25 mouse cellular contexts compared by ENCODE assay signal in the genomic region with DNA sequence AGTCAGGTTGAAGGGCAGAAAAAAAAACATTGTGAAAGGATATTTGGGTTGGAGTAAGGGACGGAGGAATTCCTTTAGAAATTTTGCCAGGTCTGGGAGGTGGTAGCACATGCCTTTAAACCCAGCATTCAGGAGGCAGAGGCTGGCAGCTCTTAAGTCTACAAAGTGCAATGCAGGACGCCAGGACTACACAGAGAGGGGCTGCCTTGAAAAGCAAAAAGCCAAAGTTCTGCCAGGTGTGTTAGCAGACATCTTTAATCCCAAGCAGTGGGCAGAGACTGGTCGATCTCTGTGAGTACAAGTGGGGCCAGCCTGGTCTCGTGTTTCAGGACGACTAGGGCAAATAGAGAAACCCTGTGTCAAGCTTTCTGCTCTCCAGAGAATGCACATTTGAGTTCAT. TPM values are rescaled to one million over a fixed set of nuclear protein-coding genes. Genes with fewer than 3 reads are reported as not detected.
"Had no signal": no experiment of that assay in that cellular context is flagged by ENCODE, and none has a peak within 500 bp of the region (broad histone marks: within the 10 kb centered on the region; RNA-seq: fewer than 3 reads in every experiment).

No protein-coding gene starts in this region.

- H3K9ac ChIP-seq: kidney, embryonic 15.5 days; limb, embryonic 12.5 days; liver, embryonic 12.5 days; liver, embryonic 15.5 days; neural tube, embryonic 13.5 days; stomach, embryonic 15.5 days had no signal

- H3K4me2 ChIP-seq: kidney, embryonic 15.5 days; limb, embryonic 12.5 days; liver, embryonic 12.5 days; liver, embryonic 15.5 days; neural tube, embryonic 13.5 days; stomach, embryonic 15.5 days had no signal

- ATAC-seq: liver, embryonic 12.5 days had no signal

- H3K27me3 ChIP-seq: limb, embryonic 12.5 days; liver, embryonic 15.5 days; neural tube, embryonic 13.5 days; stomach, embryonic 15.5 days had no signal

- DNase-seq: kidney, adult 11 months; kidney, adult 8-10 months; kidney, postnatal 10 days; kidney, postnatal 36 days; layer of hippocampus, postnatal 36 days; liver; midbrain, embryonic 14.5 days; retina, postnatal 1 day; right cerebral cortex, postnatal 25 days; spleen, adult 18-20 months; thymus, postnatal 25 days had no signal

- H3K9me3 ChIP-seq: kidney, embryonic 15.5 days; limb, embryonic 12.5 days; liver, embryonic 12.5 days; liver, embryonic 15.5 days; neural tube, embryonic 13.5 days; stomach, embryonic 15.5 days had no signal

- H3K4me1 ChIP-seq: limb, embryonic 12.5 days had no signal

- H3K4me3 ChIP-seq: kidney, embryonic 15.5 days; left cerebral cortex, adult 2 months; limb, embryonic 12.5 days; liver, embryonic 12.5 days; liver, embryonic 15.5 days; myocyte; neural tube, embryonic 13.5 days; stomach, embryonic 15.5 days had no signal

- H3K27ac ChIP-seq: kidney, embryonic 15.5 days; left cerebral cortex, adult 2 months; limb, embryonic 12.5 days; liver, embryonic 12.5 days; liver, embryonic 15.5 days; macrophage; neural tube, embryonic 13.5 days; stomach, embryonic 15.5 days had no signal

RNA-seq across cellular contexts. Expression of gene Gm16181, which starts 31.3 kb away (rescaled TPM):
- total RNA-seq: layer of hippocampus, adult 8-10 months; layer of hippocampus, postnatal 10 days; layer of hippocampus, postnatal 36 days; left cerebral cortex, adult 2 months; left cerebral cortex, postnatal 10 days; left cerebral cortex, postnatal 36 days; neutrophil, adult 5-6 weeks had no signal
- polyA plus RNA-seq: macrophage; midbrain, embryonic 14.5 days had no signal
